Mouse (Mus musculus) cerebellum, postnatal 36 days (tissue): Measurements from ENCODE around the gene Ceacam2.
"Not testable (repeated sequence)": the region's sequence is repeated elsewhere in the genome, so short reads cannot be mapped to it uniquely, and the experiment has no call there.

Experiments used
- DNase-seq, 2 experiments: peaks; one replicate each; pipeline ENCODE4 v3.0.0; 2021 to 2022; ENCODE audit warnings: mixed read lengths in 2 of 2

Gene Ceacam2

GRCm38 (mm10) chr7:25480791-25481190 is 58.9 kb downstream of the Ceacam2 start:
- DNase-seq = not testable (repeated sequence)

- no peak for DNase-seq
Observed at GRCm38 (mm10) chr7:25479440-25479839, 60.2 kb downstream of the Ceacam2 start.

DNA sequence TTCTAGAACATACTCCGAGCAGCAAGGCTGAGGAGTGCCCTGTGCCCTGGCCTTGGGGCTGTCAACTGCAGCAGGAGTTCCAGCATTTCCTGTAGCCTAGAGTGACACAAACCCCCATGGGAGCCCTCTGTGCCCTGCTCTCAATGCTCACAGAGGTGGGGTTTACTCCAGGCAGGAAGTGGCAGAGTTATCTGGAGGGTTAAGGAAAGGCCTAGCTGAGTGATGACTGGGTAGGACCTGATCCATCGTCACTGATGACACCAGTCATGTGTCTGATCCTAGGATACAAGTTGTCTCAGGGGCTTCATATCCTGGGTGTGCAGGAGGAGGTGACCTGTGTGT is 61.9 kb downstream of the Ceacam2 start:
- DNase-seq = not testable (repeated sequence)

DNA sequence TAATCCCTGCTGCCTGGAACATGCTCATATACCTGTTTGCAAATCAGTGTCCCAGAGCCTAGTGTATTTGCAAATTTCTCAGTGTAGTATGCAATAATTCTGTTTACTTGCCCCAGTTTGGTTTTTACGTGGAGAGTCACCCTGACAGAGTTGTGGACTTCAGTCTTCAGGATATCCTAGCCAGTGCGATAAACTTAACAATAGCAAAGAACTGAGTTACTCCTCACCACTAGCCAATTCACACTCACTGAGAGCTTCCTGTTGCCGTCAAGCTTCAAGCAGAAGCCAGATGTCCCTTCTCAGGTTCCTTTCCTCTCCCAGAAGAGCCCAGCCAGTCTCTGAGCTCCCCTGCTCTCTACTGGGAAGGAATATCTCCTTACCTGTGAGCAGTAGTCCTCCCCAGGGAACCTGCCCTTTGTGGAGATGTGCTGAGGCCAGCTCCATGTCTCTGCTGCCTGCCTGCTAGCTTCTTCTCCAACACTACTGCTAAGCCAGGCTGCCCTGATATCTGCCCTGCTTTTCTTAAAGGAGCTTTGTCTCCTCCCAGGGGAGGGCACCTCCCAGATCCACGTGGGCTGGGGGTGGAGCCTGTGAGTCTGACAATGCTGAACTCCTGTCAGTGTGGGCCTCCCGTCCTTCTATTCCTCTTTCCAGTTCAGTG is 62.4 kb downstream of the Ceacam2 start, which contains the start of gene Ceacam1:
TSS of gene Ceacam1 (minus strand) at position 513 of the 661 bp plus-strand sequence.
- not testable (repeated sequence) for DNase-seq

DNA sequence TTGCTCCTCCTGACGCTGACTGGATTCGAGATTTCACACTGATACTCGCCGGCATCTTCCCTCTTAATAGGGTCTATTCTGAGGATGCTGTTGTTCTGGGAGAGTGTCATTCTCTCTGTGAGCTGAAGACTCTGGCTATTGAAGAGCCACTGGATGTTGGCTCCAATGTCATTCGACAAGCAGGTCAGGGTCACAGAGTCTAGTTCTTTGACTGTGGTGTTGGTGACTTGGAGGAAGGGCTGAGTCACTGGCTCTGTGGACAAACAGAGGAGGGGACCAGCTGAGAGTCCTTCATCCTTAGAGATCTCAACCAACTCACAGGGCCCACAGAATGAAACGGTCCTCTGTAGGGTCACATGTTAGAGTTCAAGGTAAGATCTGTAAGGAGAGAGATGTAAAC is 67.8 kb downstream of the Ceacam2 start:
- DNase-seq = not testable (repeated sequence)
